Mouse (Mus musculus) mouse trophoblast stem cell (cell line): Measurements from ENCODE around the gene Gprc5a.

ENCODE experiments used
- in situ Hi-C, 2 experiments: fragments of 300-500 bp; cut with MseI, MboI; formaldehyde crosslinking; loops; 2 replicates in 1 of 2; 3 replicates in 1 of 2; pipeline ENCODE4 v1.15.1; 2025

Gprc5a gene

DNA sequence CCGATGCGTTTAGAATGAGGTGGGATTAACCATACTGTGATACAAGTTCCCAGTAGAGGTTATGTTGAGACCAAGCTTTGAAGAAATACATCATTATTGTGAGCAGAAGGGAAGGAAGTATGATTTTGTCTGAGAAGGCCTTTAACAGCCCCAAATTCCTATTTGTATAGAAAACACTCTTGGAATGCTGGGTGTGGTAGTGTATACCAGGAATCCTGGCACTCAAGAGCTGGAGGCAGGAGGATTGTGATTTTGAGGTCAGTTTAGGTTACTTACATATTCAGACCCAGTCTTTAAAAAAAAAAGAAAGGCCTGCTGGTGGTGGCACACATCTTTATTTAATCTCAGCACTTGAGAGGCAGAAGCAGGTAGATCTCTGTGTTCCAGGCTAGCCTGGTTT is 4.9 kb downstream of the Gprc5a start:
- in situ Hi-C loops: loop anchor here in 1 of 2 experiments (5.0 kb wide), 1 partner anchor 43 kb away; no protein-coding TSS in a partner anchor

DNA sequence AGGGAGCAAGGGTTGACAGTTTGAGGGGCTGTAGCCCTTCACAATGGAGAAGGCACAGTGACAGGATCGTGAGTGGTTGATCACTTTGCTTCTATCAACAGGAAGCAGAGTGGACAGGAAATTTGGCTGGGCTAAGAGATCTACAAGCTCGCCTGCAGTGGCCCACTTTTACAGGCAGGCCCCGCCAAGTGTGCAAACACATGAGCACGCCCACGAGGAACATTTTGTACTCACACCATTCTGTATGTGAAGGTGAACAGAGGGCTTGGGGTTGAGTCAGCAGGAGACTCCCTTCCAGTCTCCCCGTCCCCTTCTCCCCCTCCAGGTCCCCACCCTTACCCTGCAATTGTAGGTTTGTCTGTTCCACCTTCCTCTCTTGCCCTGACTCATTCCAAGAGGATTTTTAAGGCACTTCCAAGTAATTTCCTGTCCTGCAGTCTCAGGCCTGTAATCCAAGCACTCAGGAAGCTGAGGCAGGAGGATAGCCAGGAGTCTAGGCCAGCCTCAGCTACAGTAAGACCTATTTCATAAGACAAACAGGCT is 9.0 kb downstream of the Gprc5a start:
- in situ Hi-C loops: loop anchor here in 1 of 2 experiments (5.0 kb wide), 1 partner anchor 47 kb away; no protein-coding TSS in a partner anchor

DNA sequence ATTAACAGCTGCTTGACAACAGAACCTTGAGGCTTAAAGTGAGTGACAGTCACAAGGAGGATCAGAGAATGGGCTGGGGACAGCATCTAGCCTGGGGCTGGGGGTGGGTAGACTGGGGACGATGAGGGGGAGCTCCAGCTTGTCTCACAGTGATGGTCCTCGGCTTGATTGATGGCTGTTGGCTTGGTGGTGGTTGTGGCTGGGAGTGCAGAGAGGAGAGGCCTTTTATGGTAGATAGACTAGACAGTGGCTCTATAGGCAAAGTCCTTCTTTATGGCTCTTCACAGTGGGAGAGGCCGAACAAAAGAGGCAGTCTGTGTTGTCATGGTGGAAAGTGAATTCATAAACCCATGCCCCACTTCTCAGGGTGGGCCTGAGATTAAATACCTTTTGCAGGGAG is 10.8 kb downstream of the Gprc5a start:
- in situ Hi-C loops: no loop called here

DNA sequence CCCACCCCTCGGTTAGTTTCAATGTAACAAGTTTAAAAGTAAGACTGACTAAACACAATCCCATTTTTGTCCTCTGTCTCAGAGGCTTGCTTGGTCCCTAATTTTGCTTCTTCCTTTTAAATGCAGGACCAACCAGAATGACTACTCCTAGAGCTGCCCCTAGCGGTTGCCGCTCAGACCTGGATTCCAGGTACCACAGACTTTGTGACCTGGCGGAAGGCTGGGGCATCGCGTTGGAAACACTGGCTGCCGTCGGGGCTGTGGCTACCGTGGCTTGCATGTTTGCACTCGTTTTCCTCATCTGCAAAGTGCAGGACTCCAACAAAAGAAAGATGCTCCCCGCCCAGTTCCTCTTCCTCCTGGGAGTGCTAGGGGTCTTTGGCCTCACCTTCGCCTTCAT is 13.0 kb downstream of the Gprc5a start:
- in situ Hi-C loops: no loop called here

DNA sequence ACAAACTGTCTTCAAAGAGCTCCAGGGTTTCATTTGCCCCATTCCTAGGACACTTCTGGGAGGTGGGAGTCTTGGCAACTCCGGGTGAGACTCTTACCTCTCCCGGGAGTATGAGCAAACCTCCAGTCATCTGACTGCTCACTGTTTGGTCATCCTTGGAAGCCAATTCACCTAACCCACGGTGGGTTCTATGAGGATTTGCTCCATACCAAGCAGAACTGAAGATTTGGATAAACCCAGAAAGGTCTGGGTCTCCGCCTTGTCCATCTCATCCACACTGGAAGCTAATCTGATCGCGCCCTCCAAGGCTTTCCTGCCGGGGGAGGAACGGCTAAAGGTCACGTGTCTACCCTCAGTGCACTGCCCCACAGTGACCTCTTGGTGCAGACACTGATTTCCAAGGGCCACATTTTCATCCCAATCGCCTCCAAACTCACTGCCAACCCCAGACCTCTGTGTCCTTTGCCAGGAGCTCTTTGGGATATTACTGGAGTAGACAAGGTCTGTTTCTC is 18.6 kb downstream of the Gprc5a start:
- in situ Hi-C loops: no loop called here

DNA sequence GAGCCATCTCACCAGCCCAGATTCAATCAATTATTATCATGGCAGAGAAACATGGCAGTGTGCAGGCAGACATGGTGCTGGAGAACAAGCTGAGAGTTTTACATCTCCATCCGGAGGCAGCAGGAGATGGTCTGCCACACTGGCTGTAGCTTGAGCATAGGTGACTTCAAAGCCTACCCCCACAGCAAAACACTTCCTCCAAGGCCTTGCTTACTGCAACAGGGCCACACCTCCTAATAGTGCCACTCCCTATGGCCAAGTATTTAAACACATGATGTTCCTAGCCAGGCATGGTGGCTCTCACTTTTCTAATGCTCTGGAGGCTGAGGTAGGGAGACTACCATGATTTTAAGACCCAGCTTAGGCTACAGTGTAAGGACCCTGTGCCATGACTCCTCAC is 20.3 kb downstream of the Gprc5a start:
- in situ Hi-C loops: loop anchor here in 1 of 2 experiments (5.0 kb wide), 1 partner anchor 57 kb away; no protein-coding TSS in a partner anchor

DNA sequence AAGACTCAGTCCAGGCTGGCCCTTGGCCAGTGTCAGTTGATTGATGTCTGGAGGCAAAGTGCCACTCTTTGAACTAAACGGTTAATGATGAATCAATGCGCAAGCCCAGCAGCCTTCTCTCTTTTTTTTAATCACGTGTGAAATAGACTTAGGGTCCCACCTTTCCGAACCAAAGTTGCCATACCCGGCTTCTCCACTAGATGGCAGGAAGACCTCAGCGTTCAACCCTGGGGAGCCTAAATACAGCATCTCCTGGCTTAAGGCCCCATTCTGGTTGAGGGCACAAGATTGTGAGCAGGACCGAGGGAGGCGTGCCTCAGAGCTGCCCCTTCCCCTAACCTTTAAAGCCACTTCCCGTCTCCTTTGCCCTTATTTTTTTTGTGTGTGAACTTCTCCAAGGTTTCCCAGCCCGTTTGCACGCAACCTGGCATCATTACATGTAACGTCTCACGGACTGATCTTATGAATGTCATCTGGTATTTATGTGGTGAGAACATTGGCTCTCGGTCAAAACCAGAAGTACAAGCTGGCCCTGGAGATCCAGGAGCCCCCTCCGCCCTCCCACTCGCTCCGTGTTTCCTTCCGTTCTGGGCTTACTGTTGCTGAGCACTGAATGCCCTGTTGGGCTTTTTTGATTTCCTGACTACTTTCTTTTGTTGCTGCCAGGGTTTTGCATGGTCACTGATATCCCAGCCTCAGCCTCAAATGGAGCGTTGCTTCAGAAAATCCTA is 22.4 kb downstream of the Gprc5a start:
- in situ Hi-C loops: loop anchor here in 1 of 2 experiments (5.0 kb wide), 1 partner anchor 54 kb away; no protein-coding TSS in a partner anchor

DNA sequence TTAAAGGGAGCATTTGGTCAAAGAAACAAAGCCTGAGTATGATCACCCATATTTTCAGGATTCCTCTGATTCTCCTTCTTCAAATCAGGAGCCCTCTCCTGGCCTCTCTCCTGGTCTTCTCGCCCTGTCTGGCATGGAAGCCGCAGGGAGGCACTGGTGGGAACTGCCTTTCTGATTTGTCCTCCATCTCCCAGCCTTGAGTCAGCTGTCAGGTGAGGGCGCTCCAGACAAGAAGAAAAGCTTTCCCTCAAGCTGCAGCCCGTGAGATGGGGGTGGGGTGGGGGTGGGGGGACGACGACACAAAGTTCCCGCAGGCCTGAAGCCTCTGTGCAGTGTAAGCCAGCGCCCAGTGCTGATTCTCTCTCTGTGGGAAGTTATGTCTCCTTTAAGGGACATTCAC is 24.3 kb downstream of the Gprc5a start:
- in situ Hi-C loops: loop anchor here (5.0 kb wide), 1 partner anchor 53 kb away; no protein-coding TSS in a partner anchor

DNA sequence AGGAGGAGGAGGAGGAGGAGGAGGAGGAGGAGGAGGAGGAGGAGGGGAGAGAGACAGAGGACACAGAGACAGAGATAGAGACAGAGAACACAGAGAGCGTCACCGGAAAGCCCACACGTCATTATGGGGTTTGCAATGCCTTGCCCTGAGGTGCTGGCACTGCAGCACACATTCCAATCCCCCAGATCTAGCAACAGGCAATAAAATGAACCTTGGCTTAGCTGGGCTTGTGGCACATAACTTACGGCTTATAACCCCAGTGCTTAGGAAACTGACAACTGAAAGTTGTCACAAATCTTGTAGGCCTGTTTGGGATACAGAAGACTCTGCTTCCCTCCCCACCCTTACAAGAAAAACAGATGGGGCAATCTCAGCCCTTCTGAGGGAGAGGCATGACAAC is 25.2 kb downstream of the Gprc5a start:
- in situ Hi-C loops: loop anchor here in 1 of 2 experiments (5.0 kb wide), 1 partner anchor 52 kb away; no protein-coding TSS in a partner anchor

DNA sequence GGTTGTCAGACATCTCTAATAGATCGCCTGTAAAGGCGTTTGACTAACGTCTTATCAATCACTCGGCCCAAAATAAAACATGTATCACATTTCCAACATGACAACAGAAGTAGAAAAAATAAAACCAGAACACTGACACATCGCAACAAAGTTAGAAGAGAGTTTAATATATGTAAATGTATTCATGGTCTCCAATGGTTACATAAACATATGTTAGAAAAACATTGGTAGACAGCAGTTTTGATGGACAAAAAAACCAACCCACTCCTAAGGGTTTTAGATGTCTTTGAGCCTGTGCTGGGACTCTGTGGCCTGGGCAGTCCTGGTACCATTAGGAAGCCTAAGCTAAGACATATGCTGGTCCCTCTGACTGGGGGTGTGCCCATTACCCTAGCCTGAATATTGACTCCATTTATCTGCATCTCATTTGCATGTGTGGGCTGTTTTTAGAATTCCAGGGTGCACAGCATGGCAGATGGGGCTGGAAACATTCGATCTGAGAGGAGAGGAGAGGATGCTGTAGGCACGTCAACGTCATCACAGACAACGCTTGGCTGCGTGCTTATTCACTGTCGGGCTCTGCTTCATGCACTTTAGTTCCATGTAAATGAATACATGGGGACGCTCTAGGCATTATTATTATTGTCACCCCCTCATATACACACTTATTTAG is 27.5 kb downstream of the Gprc5a start:
- in situ Hi-C loops: loop anchor here in 1 of 2 experiments (5.0 kb wide), 1 partner anchor 49 kb away; no protein-coding TSS in a partner anchor

DNA sequence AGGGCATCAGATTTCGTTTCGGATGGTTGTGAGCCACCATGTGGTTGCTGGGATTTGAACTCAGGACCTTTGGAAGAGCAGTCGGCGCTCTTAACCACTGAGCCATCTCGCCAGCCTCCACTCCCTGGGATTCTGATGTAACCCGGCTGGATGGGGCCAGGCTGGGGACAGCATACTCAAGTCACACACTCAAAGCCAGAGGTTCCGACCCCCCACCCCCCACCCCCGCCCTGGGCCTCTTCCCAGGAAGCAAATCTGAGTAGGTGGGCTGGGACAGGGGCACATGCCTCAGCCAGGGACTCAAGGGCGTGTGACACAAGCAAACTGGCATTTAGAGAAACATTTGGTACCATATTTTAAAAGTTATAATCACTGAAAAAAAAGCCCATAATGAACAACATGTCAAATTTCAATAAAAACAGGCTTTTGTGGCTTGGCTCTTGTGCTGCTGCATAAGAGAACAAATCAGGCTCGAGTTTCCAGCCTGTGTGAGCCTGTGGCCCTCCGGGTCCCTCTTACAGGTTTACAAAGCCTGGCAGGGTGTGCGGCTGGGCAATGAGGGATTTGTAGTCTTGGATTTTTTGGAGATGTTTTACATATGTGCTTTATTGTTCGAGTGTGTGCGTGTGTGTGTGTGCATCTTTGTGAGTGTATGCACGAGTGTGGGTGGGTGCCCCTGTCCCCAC is 35.5 kb downstream of the Gprc5a start:
- in situ Hi-C loops: no loop called here

DNA sequence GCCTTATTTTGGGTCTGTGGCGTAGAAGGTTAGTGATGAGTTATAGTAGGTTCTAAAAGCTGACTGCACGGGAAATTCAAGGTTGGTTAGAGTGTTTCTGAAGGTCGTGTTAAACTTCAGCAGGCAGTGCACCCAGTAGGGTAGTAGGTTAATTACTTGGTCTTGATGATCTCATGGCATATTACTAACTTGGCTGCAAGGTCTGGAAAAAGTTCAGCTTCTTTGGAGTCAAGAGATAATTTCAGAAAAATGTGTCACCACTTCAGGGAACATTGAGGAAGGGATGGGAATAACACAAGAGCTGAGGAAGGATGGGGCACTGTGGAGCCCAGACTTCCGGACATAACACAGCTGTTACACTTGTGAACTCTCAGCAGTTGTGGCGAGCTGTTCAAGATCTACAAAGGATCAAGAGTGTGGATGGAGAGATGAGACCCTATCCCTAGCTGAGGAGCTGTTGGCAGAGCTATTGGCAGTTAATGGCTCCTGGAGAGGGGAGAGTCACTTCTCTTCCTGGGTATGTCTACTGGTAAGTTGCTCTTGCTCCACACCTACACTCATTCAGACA is 37.4 kb downstream of the Gprc5a start:
- in situ Hi-C loops: no loop called here

DNA sequence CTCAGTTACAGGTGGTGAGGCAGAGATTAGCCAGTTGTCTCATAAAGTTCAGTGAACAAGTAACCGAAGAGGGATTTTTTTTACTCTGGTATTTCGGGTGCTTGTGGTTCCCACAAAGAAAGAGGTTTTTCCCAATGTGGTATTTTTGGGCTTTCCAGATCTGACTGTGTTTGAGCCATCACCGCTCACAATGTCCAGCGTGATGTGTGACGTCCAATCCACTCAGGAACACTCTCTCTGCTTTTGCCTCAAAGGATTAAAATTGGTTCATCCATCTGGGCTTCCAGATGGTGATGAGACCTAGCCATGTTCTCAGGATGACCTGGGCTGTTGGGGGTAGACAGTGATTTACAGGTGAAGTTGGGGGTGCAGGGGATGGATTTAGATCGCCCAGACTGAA is 41.6 kb downstream of the Gprc5a start:
- in situ Hi-C loops: no loop called here

DNA sequence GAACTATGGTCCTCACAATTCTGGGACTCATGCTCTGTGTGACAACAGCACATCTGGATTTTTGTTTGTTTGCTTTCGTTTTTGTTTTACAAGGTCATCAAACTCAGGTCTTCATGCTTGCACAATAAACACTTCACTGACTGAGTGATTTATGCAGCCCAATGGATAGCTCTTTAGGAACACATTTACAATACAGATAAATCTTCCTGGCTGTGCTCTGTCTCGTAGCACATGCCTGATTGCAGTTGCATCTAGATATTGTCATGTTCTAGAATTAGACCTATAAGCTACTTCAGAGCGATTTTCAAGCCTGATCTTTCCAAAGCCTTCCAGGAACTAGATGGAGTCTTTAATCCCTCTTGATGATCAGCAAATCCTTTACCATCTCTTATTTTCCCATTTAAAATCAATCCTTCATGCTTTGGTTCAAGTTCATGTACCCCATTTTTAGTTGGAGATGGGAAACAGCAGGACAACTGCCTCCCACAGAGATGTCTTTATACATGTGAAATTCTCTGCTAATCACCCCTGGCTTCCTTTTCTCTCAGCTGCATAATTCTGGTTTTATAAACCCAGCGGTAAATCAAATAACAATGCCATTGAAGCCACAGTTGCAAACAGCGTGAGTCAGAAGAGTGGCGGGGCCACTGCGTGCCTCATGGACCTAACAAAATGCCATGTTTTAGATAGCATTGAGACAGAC is 47.1 kb downstream of the Gprc5a start:
- in situ Hi-C loops: no loop called here

DNA sequence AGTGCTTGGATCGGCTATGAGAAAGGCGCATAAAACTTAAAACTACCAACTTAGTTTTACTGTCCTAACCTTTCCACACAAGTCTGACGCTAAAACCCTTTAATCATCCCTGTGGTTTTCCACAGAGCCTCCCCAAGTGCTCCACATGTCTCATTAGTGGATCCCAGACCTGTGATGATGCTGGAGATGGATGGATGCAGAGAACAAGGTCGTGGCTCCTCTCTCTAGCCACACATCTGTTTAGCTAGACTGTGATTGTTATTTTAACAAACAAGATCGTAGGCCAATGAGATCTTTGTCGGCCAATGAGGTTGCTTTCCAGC is 47.6 kb downstream of the Gprc5a start:
- in situ Hi-C loops: no loop called here

DNA sequence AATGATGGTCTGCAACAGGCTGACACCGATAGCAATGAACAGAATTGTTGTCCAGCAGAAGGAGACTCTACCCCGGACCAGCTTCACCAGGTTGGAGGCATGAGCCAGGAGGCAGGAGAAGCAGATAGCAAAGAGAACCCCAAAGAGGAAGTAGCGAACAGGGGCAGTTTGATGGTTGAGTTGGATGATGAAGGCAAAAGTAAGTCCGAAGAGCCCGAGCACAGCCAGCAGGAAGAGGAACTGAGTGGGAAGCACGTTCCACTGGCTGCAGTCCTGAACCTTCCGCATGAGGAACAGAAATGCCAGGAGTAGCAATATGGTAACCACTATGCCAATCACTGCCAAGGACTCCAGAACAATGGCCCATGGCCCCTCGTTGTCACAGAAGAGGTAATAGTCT is 51.0 kb downstream of the Gprc5a start:
- in situ Hi-C loops: no loop called here

DNA sequence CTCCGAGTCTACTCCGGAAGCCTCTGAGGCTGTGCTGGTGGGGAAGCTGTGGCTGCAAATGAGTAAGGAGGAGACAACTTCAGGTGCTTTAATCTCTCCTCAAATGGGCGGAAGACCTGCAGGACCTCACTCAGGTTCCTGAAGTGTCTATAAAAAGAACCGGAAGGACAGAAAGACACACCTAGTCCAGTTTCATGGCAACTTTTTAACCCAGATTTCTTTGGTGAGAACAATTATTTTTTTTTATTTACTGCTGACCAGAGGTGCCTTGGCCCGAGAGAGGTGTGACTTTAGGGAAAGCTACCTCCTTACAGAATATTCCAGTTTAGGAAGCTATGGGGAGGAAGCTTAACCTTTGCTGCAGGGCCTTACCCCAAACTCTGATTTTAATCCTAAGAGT is 52.7 kb downstream of the Gprc5a start, which contains the start of gene Gprc5d:
TSS of gene Gprc5d (minus strand) at position 101 of the 400 bp plus-strand sequence.
- in situ Hi-C loops: no loop called here

DNA sequence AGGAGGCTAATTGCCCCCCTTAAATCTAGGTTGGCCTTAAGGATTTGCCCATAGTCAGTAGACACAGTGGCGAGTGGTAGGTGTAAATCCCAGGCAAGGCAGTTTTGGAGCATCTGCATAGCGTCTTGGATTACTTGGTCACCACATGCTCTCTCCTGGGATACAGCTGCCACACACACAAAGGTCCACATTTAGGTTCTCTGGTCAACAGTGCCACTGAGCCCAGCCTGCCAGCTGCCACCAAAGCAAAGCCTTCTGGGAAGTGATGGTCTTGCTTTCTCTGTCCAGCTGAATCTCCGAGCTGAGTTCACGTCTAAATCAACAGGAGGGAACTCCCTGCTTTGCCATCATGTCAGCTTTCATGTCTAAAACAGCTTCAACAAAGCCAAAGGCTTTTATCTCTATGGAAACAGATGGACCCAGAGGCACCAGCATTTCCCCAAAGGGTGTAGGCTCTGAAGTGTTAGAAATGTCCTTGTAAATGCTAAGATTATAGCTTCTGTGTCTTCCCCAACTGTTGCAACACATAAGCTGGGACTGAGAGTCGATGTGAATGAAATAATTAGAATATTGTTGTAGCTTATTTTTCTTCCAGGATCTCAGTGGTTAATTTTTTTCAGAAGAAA is 59.4 kb downstream of the Gprc5a start:
- in situ Hi-C loops: no loop called here

DNA sequence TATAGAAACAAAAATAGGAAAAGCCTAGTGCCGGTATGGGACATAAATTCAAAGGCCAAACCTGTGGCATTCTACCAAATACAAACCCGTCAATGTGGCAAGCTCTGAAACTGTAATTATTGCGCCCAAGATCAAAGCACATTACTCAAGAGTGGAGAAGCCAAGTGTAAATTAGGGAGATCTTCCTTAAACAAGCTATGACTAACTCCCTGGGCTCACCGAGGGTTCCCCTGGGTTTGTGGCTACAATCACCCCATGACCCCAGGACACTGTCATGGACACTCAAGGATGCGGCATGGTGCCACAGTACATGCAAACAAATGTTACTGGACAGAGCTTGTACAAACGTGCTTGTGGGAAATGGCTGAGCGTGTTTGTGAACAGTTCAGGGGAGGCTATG is 67.6 kb downstream of the Gprc5a start:
- in situ Hi-C loops: no loop called here

DNA sequence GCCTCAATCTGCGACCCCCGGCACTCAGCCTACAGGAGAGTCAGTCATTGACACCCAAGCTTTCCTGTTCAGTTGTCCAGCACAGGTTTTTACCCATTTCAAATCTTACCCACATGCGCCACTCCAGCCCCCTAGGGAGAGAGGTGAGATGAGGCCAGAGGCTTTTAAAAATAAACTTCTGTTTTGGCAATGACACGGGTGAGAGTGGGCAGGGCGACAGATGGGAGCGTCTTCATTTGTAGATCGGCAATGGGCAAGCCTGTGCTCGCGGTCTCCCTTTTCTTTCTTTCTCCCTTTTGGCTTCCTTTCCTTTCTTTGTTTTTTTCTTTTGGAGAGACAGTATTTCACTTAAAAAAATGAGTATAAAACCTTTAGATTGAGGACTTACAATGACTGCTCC is 68.0 kb downstream of the Gprc5a start:
- in situ Hi-C loops: no loop called here
